Mouse (Mus musculus): ENCODE measurements at regions not wholly inside any gene's neighbourhood (a gene's known extent, or its start where the extent isn't known, plus 50 kb on each side); places are given as distances from the start of the nearest gene placed in this dataset.

- in situ Hi-C loops (cut with MseI, MboI), result no loop called here
Observed at GRCm38 (mm10) chr2:115119429-115120205, 461.9 kb upstream of the BC052040 start.

DNA sequence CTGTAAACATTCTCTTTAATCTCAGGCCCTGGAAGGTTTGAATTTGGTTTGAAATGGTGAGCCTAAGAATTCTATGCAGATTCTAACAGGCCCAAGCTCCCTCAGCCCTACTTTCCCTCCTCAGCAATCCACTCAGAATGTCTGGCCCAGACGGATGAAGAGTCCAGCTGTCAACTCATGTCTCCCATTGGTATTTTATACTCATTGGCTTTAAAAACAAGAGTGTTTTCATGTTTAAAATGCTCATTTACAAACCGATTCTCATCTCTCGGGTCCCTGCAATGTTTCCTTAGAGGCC, 461.4 kb upstream of the BC052040 start:
- in situ Hi-C loops (cut with MseI, MboI), result no loop called here

DNA sequence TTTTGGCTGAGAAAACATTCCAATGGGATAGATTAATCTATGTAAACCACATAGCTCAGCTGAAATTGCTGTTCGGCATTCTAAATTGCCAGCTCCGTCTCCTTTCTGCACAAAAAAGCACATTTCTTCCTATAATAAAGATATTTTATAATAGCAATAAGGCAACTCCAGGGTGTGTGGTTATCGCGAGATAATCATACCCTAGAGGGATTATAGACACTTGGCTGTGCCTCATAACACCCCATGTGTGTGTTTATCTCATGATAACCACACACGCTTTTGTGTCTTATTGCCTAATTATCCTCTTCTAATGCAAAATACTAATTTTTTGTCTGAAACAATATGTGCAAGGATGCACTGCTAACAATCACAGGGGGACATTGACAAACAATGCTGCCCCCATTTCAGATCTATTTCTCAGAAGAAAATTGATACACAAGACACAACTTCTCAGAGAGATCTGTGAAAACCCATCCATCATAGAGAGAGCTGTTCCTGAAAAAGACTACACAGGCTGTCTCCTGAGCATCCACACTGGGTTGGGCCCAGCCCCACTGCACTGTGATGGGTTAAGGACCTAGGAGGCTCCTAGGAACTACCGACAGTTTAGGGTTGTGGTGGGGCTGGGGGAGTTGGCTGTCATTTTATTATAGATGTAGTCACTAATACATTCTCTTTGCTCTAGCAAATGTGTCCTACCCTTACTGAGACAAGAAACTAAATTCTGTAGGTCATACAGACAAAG, 454.7 kb upstream of the BC052040 start:
- in situ Hi-C loops (cut with MseI, MboI), result no loop called here

GRCm38 (mm10) chr2:115131746-115132145, 449.8 kb upstream of the BC052040 start:
- in situ Hi-C loops (cut with MseI, MboI), result no loop called here

DNA sequence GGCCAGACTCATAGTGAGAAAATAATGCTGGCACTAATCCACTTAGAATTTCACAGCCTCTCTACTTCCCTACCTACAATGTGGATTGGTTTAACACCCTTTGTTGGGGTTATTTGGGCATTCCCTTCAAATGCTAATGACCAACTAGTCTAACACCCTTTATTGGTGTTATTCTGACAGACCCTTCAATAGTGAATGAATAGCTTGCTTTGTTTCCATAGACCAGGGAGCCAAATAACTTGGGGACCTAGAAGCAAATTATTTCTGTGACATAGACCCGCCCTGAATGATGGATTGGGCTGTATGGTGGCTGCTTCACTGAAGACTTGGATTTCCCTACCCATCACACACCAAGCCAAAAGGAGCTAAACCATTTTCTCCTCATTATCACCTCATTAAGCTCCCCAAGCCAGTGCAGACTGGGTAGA, 449.3 kb upstream of the BC052040 start:
- in situ Hi-C loops (cut with MseI, MboI), result no loop called here

- in situ Hi-C loops (cut with MseI, MboI), result no loop called here
Observed at GRCm38 (mm10) chr2:115141416-115141815, 440.1 kb upstream of the BC052040 start.

GRCm38 (mm10) chr2:115172111-115172510, 409.4 kb upstream of the BC052040 start:
- in situ Hi-C loops (cut with MseI, MboI), result no loop called here

DNA sequence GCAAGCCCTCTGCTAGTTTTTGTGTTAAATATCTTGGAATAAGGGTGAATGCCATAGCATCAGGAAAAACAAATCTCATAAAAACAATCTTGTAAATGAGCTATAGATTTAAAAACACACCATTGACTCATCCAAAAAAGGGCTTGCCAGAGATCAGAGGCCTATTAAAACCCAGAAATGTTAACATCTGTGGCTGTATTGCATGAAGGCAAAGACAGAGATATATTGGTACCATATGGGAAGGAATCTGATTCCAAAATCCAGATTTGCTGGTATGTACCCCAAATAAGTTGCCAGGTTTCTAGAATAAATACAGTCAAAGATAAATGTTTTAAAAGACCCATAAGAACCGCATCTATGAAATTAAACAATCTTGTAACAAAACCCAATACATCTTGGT, 404.4 kb upstream of the BC052040 start:
- in situ Hi-C loops (cut with MseI, MboI), result no loop called here

- in situ Hi-C loops (cut with MseI, MboI), result no loop called here
Observed at GRCm38 (mm10) chr2:115177896-115178295, 403.6 kb upstream of the BC052040 start.

DNA sequence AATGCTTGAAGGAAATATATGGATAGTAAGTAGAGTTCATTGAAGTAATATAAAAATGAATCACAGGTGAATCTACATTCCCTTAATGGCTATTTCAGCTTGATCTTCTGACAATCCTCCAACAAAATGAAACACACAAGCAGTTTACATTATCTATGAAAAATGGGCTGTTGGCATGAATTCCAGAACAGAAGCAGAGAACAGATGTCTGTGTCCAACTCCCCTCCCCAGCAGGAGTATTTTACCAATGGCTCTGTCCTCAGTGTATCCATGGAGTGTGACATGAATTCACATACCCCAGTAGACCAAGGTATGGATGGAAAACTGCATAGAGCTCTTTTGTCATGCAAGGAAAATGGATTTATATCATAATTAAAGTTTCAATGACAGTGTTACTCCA, 370.3 kb upstream of the BC052040 start:
- in situ Hi-C loops (cut with MseI, MboI), result no loop called here

DNA sequence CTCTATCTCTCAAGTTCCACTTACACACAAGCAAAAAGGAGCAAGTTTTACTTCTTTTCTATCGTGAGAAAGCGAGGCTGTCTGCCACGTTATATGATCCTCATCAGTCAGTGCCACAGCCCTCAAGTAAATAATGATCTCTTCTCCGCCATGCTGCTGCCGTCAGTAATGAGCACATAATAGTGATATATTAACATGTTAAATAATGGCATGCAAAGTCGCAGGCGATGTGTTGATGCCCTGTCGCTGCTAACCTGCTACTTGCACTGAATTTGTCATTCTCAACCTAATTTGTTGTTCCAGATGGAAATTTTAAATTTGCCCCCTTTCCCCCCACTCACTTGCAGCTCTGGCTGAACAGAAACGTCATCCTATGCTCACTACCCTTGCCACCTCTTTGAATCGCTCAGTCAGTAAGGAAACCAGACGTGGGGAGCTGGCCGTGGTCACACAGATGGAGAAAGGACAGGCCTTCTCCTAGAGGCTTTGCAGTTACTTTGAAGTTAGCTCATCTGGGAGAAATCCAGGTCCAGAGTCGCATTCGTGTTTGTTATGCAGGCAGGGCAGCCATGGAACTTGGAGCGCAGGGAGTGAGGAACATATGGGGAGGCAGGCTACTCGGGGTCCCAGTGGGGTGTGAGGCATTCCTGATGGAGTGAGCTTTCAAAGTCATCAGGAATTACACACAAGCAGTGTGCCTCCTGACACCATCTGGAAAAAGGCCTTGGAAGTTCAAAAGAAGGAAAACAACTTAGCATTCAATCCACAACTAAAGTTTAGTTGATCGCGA, 368.1 kb upstream of the BC052040 start:
- in situ Hi-C loops (cut with MseI, MboI), result no loop called here

DNA sequence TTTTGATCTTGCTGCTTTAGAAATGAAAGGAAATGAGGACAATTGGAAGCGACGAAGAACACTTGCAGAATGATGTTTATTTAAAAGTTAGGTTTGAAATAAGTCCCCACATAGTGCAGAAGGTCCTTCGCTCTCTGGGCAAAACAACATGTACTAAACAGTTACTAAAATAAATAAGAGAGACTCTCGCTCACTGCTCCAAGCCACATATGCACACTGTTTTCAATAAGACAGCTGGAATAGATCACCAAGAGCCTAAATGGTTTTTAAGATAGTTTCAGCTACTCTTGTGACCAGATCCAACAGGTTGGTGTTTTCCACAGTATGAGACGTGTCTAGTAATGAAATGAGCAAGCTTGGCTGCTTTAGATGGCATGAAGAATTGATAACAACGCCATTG, 367.2 kb upstream of the BC052040 start:
- in situ Hi-C loops (cut with MseI, MboI), result no loop called here

DNA sequence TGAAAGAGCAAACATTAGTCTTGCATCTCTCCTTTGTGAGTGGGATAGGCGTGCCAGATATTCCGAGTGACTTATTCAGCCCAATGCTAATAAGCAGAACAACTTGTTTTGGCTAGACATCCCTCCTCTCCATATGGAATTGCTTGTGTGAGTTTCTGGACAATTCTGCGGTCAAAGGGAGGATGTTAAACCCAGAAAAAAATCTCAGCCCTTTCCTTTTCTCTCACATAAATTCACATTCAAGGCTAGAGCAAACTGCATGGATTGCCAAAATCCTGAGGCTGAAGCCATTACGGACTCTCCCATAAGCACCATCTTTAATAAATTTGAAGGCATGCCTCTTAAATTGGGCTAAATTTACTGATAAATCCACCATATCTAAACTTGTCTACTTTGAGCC, 351.5 kb upstream of the BC052040 start:
- in situ Hi-C loops (cut with MseI, MboI), result no loop called here

DNA sequence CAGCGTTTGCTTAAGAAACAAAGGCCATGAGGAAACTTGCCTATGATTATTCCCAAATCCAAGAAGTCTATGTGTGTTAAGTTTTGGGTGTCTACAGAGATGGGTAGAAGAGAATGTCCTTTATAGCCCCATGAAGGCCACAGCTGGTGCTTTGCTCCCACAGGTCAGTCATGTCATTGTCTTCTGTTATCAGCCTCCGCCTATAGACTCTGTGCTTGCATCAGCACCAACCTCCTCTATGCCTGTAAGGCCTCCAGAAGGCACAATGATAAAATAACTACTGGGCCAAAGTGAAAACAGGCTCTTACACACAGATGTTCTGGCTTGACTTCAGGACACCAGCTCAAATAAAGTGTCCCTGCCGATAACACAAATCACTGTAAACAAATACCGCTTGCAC, 333.8 kb upstream of the BC052040 start:
- in situ Hi-C loops (cut with MseI, MboI), result no loop called here

GRCm38 (mm10) chr2:115250019-115250807, 331.3 kb upstream of the BC052040 start:
- in situ Hi-C loops (cut with MseI, MboI), result no loop called here

DNA sequence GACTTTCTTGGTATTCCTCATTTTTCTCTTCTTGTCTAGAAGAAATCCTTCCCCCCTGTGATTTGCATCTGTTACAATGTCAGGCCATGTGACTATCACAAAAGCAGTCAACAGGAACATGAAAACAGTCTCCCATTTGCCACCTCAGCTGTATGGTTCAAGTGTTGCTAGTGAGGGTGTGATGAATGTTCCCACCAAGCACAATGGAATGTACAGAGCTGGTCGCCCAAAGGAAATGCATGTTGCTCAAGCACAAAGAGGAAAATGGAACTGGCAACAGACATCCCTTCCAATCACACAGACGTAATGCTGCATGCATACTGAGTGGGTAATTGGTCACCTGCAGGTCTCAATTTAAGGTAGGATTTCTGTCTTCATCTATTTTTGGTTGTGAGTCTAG, 324.1 kb upstream of the BC052040 start:
- in situ Hi-C loops (cut with MseI, MboI), result no loop called here

DNA sequence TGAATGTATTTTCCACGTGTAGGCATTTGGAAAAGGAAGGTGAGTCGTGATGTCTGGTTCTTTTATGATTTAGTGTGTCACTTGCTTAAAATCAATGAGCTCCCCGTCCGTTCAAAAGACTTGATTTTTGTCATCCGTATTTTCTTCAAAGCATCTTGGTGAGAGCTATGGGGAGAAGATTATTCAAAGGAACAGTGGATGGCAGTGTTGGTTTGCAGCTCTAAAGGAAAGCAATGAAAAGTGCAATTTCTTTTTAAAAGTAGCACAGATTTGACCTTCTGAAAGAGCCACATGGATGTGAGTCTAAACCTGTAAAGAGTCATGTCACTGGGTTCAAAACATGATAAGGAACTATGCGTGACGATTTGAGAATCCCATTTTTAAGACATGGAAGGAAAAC, 313.3 kb upstream of the BC052040 start:
- in situ Hi-C loops (cut with MseI, MboI), result no loop called here

GRCm38 (mm10) chr2:115277421-115277820, 304.1 kb upstream of the BC052040 start:
- in situ Hi-C loops (cut with MseI, MboI), result no loop called here

GRCm38 (mm10) chr2:115293020-115293419, 288.5 kb upstream of the BC052040 start:
- in situ Hi-C loops (cut with MseI, MboI), result no loop called here

GRCm38 (mm10) chr2:115297463-115297862, 284.1 kb upstream of the BC052040 start:
- in situ Hi-C loops (cut with MseI, MboI), result no loop called here

DNA sequence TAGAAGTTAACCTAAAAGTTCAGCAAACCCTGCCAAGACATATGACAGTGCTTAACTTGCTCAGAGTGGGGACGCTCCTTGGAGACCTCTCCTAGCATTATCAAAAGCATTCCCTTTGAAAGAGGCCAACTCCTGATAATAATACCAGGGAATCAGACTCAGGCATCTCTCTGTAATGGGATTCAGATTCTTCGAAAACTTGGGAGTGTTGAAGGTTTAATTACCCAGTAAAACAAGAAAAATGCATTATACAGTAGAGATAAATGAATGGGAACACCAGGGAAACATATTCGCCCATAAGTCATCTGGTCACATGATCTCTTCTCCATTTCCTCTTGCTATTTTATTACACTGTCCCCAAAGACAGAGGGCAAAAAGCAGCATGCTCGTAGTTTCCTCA, 274.3 kb upstream of the BC052040 start:
- in situ Hi-C loops (cut with MseI, MboI), result no loop called here

Measured in mouse trophoblast stem cell (cell line).